Mouse (Mus musculus) cerebellum, adult 11 months (tissue): ENCODE data around the gene Ano3.
A peak's percentile ranks its signal among the peaks of the same experiment; 100 is the strongest.
"Not testable (repeated sequence)": the region's sequence is repeated elsewhere in the genome, so short reads cannot be mapped to it uniquely, and the experiment has no call there.

Experiments used
- DNase-seq: peaks from one replicate; pipeline ENCODE4 v3.0.0; 2022

The Ano3 gene

GRCm38 (mm10) chr2:110950823-110951222 lies at the start of gene Ano3:
Gene Ano3, minus strand, starts transcription at chr2:110950923.
- DNase-seq, result not testable (repeated sequence)

GRCm38 (mm10) chr2:110990071-110990470 lies 39.3 kb upstream of the Ano3 start:
- DNase-seq, result no peak

GRCm38 (mm10) chr2:110989539-110989938 lies 38.8 kb upstream of the Ano3 start:
- DNase-seq, result no peak

GRCm38 (mm10) chr2:110985853-110986271 lies 35.1 kb upstream of the Ano3 start:
- peak; percentile 66 for DNase-seq

GRCm38 (mm10) chr2:110981733-110982132 lies 31.0 kb upstream of the Ano3 start:
- DNase-seq, result no peak

- DNase-seq, result no peak
Measured at GRCm38 (mm10) chr2:110979610-110980009, 28.9 kb upstream of the Ano3 start.

GRCm38 (mm10) chr2:110976871-110977270 lies 26.1 kb upstream of the Ano3 start:
- DNase-seq, result no peak

- DNase-seq, result no peak
Measured at GRCm38 (mm10) chr2:110970158-110970557, 19.4 kb upstream of the Ano3 start.

GRCm38 (mm10) chr2:110965398-110965797 lies 14.7 kb upstream of the Ano3 start:
- DNase-seq, result no peak

- DNase-seq, result no peak
Measured at GRCm38 (mm10) chr2:110950432-110950803, 305 bp downstream of the Ano3 start.

GRCm38 (mm10) chr2:110949679-110950431 lies 868 bp downstream of the Ano3 start:
- peak; percentile 72 for DNase-seq

GRCm38 (mm10) chr2:110945171-110945570 lies 5.6 kb downstream of the Ano3 start:
- no peak for DNase-seq

GRCm38 (mm10) chr2:110935691-110936090 lies 15.0 kb downstream of the Ano3 start:
- no peak for DNase-seq

GRCm38 (mm10) chr2:110929126-110929525 lies 21.6 kb downstream of the Ano3 start:
- peak; percentile 71 for DNase-seq

- DNase-seq, result no peak
Measured at GRCm38 (mm10) chr2:110909506-110909905, 41.2 kb downstream of the Ano3 start.

- peak; percentile 70 for DNase-seq
Measured at GRCm38 (mm10) chr2:110906473-110906872, 44.2 kb downstream of the Ano3 start.

- no peak for DNase-seq
Measured at GRCm38 (mm10) chr2:110896477-110897270, 54.0 kb downstream of the Ano3 start.

- no peak for DNase-seq
Measured at GRCm38 (mm10) chr2:110871650-110872049, 79.1 kb downstream of the Ano3 start.

- DNase-seq, result no peak
Measured at GRCm38 (mm10) chr2:110865584-110865983, 85.1 kb downstream of the Ano3 start.

GRCm38 (mm10) chr2:110863376-110863775 lies 87.3 kb downstream of the Ano3 start:
- peak; percentile 37 for DNase-seq

- DNase-seq, result no peak
Measured at GRCm38 (mm10) chr2:110839559-110840243, 111.0 kb downstream of the Ano3 start.

- DNase-seq, result peak; percentile 26
Measured at GRCm38 (mm10) chr2:110816189-110816588, 134.5 kb downstream of the Ano3 start.

GRCm38 (mm10) chr2:110814964-110815363 lies 135.8 kb downstream of the Ano3 start:
- no peak for DNase-seq
